In the genomic region with DNA sequence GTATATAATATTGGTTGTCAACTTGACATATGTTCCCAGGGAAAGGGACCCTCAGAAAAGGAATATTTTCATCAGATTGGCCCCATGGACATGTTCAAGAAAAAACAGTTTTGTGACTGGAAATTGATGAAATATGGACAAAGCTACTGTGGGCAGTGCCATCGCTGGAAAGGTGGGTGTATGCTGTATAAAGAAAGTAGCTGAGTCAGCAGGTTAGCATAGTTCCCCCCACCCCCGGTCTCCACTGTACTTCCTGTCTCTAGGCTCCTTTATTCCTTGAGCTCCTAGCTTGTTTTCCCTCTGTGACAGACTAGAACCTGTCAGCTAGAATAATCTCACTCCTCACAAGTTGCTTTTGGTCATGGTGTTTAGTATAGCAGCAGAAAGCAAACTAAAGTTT, we compare ENCODE assay signal across 20 mouse cellular contexts.
"Had no signal": no experiment of that assay in that cellular context is flagged by ENCODE, and none has a peak within 500 bp of the region (broad histone marks: within the 10 kb centered on the region; RNA-seq: fewer than 3 reads in every experiment).

No protein-coding gene starts in this region.

- H3K36me3 ChIP-seq: liver, embryonic 15.5 days; lung, embryonic 15.5 days; midbrain, embryonic 13.5 days; midbrain, embryonic 15.5 days; neural tube, embryonic 13.5 days; neural tube, embryonic 15.5 days had no signal

- H3K4me3 ChIP-seq: liver, embryonic 15.5 days; lung, embryonic 15.5 days; midbrain, embryonic 13.5 days; midbrain, embryonic 15.5 days; neural tube, embryonic 13.5 days; neural tube, embryonic 15.5 days had no signal

- H3K4me1 ChIP-seq: liver, embryonic 15.5 days; lung, embryonic 15.5 days; midbrain, embryonic 13.5 days; midbrain, embryonic 15.5 days; neural tube, embryonic 13.5 days; neural tube, embryonic 15.5 days had no signal

- H3K27ac ChIP-seq: liver, embryonic 15.5 days; lung, embryonic 15.5 days; macrophage; midbrain, embryonic 13.5 days; midbrain, embryonic 15.5 days; neural tube, embryonic 13.5 days; neural tube, embryonic 15.5 days had no signal

- DNase-seq: liver, postnatal 0 days; lung, adult 2 months; lung, postnatal 14 days; lung, postnatal 36 days; retina, postnatal 1 day; right cerebral cortex, adult 18-20 months; right cerebral cortex, postnatal 25 days; right cerebral cortex, postnatal 4 days; spleen, adult 18-20 months; thymus, adult 18-20 months; thymus, postnatal 14 days; thymus, postnatal 36 days had no signal

- ATAC-seq: liver, postnatal 0 days; lung, postnatal 0 days; midbrain, embryonic 13.5 days; midbrain, embryonic 15.5 days had no signal

- H3K27me3 ChIP-seq: liver, embryonic 15.5 days; lung, embryonic 15.5 days; midbrain, embryonic 13.5 days; midbrain, embryonic 15.5 days; neural tube, embryonic 13.5 days; neural tube, embryonic 15.5 days had no signal

- H3K9ac ChIP-seq: liver, embryonic 15.5 days; liver, postnatal 0 days; lung, embryonic 15.5 days; midbrain, embryonic 13.5 days; midbrain, embryonic 15.5 days; neural tube, embryonic 13.5 days; neural tube, embryonic 15.5 days had no signal

- H3K9me3 ChIP-seq: liver, embryonic 15.5 days; lung, embryonic 15.5 days; midbrain, embryonic 13.5 days; midbrain, embryonic 15.5 days; neural tube, embryonic 13.5 days; neural tube, embryonic 15.5 days had no signal
